Mouse (Mus musculus) liver, adult (tissue): ENCODE results near the gene Mindy3.

Experiments
- GATA4 ChIP-seq: IDR thresholded peaks from 2 replicates; pipeline ENCODE4 v1.6.1; 2014; ENCODE audit warnings: mild to moderate bottlenecking, low read length; ENCODE audit not compliant: insufficient replicate concordance

The Mindy3 gene

DNA sequence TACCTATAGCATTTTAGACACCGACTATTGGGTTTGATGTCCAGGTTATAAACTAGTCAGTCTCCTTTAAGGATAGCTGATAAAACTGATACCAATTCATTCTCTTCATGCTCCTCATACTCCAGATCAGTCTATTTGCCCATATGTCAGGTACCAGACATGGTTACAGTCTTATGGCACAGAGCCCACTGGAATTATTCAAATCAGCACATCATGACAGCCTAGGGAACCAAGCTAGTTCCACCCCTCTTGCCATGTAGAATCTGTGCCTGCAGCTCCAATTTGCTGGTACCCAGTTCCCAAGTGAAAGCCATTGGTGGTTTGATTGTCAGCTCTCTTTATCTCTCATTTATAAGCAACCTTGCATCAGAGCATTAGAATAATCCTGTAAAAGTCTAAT lies 34.9 kb downstream of the Mindy3 start:
- no peak for TF ChIP-seq GATA4

GRCm38 (mm10) chr2:12382650-12383049 lies 36.6 kb downstream of the Mindy3 start:
- no peak for TF ChIP-seq GATA4

GRCm38 (mm10) chr2:12380233-12380632 lies 39.0 kb downstream of the Mindy3 start:
- TF ChIP-seq GATA4 = no peak

DNA sequence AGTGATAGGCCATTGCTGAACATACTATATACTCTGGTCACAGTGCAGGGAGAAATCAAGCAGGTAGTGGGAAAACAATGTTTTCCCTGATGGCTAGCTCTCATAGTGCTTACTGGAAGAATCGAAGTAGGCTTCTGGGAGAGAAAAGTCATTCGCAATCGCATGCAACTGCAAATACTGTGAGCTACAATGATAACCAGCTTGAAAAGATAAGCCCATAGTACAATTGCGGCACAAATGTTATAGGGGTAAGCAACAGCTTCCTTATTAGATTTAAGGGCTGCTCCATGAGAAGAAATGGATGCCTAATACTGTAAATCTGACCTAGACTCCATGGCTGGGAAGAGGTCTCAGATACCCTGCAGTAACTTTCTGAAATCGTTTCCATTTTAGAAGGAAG lies 40.7 kb downstream of the Mindy3 start:
- TF ChIP-seq GATA4 = no peak

- TF ChIP-seq GATA4 = no peak
Measured at GRCm38 (mm10) chr2:12377024-12377423, 42.2 kb downstream of the Mindy3 start.

GRCm38 (mm10) chr2:12372883-12373282 lies 46.4 kb downstream of the Mindy3 start:
- no peak for TF ChIP-seq GATA4

DNA sequence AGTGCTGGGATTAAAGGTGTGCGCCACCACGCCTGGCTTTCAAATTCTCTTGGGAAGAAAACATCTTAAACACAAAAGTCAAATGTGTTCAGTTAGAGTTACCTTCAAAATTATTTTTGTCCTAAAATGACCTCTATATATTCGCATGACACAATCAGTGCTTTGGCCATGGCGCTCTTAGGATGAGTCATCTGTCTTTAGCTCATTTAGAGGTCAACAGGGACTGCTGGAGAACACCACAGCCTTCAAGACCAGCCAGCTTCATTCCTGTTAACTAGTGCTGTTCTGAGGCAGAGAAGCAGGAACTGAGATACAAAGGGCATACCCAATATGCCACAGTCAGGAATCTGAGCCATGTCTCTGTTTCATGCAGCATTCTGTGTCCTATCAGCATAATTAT lies 47.9 kb downstream of the Mindy3 start:
- no peak for TF ChIP-seq GATA4

- peak; percentile 53; the same call in 1 of the 2 replicates for TF ChIP-seq GATA4
Measured at GRCm38 (mm10) chr2:12368451-12368850, 50.8 kb downstream of the Mindy3 start.

- no peak for TF ChIP-seq GATA4
Measured at GRCm38 (mm10) chr2:12368016-12368415, 51.3 kb downstream of the Mindy3 start.

DNA sequence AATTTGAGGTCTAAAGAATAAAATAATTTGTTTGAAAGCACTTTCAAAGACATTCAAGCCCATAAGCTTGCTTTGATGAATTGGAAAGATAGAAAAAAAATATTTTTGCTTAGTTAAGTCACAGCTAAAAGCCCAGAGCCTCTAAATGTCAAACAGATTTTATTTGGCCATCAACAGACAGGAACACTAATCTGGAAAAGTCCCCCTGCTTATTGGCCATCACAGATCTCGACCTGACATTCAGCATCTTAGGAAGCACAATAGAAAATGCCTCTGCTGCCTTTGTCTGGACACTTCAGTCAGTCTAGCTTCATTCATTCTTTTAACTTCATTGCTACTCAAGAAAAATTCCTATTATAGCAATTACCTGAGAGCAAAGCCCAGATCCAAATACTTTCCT lies 58.0 kb downstream of the Mindy3 start:
- TF ChIP-seq GATA4 = no peak

DNA sequence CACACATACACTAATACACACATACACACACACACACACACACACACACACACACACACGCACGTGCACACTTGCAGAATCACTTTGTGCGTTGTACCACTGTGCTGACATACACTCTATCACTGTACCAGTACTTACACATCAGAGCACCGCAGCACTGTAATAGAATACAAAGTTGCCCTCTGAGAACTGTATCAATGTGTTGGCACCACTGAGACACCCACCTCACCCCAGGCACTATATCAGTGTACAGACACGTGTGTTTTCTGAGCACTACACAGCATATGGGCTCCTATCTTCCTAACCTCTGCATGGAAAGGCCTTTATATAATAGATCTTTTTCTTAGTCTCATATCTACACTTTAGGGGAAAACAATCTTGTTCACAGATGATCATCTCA lies 64.4 kb downstream of the Mindy3 start:
- no peak for TF ChIP-seq GATA4

- TF ChIP-seq GATA4 = no peak
Measured at GRCm38 (mm10) chr2:12348914-12349313, 70.4 kb downstream of the Mindy3 start.

DNA sequence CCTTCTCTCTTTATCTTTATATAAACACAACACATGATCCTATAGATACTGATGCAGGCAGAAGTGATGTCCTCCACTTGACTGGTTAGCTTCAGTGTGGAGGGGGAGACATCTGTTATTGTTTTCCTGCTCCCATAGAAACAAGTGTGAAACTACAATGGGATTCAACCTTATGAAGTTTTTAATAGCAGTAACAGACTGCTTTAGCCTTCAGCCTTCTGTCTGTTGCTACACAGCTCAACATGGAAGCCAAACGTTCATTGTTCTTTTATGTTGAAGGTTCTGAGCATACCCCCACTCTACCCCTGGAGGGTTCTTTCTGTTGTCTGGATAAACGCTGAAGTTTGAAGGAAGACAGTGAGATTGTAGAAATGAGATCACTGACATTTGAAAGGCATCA lies 87.3 kb downstream of the Mindy3 start:
- TF ChIP-seq GATA4 = no peak

DNA sequence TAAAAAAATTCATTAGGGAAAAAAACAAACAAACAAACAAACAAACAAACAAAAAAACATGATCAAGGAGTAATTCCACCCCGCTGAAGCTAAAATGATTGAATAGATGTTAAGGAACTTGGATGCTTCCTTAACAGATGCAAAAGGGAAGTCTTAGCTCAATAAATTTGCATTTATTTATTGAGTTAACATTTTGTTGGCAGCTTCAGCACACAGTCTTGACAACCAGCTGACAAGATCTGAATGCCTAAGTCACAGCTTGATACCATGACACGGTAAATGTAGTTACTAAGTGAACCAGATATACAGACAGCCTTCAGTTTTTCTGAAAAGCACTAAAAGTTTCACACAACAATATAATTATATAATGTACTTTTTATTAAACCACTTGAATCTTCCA lies 89.7 kb downstream of the Mindy3 start:
- TF ChIP-seq GATA4 = no peak

GRCm38 (mm10) chr2:12329068-12329407 lies 90.2 kb downstream of the Mindy3 start:
- no peak for TF ChIP-seq GATA4

DNA sequence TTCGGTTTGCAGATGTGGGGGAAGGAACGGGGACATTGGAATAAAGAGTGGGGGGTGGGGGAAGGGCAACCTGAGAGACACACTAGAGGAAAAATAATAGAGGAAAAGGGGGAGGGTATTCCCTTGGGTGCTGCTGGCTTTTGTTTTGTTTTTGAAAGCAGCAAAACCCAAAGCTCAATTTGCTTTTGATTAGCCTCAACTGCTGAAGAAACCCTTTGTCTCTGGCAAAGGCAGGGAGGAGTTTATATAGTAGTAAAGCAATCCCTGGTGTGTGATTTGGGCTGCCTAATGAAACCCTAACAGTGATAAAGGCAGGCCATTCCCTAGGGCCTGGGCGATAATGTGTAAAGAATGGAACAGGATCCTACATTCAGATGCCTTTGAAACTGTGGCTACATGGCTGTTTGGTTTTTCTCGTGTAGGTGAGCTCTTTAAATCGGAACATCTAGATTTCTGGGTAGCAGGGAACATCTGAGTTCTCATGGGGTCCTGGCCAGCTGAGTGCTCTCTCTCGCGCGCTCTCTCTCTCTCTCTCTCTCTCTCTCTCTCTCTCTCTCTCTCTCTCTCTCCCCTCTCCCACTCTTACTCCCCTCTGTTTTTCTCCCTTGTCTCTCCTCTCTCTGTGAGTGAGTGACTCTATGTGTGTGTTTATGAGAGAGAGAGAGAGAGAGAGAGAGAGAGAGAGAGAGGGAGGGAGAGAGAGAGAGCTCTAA lies 90.8 kb downstream of the Mindy3 start:
- no peak for TF ChIP-seq GATA4

DNA sequence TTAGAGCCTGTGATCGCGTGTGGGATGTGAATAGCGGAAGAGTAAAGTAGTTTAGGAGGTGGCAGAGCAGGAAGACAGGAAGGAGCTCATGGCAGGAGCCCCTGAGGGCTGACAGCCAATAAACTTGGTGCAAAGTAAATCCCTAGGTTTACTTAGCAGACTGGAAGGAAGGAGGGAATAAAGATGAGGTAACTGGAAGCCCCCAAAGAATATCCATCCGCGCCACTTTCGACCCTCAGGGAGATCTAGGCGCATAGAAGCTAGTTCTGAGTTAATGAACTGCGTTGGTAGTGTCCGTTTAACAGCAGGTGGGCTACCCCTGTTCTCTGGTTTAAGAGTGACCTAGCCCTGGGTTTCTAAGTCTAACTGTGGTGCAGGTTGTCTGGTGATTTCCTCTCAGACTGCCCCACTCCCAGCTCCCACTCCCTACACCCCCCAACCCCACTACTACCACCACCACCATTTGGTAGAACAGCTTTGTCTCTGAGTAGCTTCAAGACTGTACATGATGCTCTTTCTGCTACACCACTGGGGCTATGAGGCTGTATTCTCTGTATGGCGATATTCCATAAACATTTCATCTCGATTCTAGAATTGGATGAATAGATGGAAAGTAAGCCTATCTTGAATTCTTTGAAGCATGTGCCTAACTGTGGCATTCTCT lies 91.4 kb downstream of the Mindy3 start:
- no peak for TF ChIP-seq GATA4
